Mouse (Mus musculus): ENCODE measurements around the gene Ncoa3. TPM values are rescaled to one million over a fixed set of nuclear protein-coding genes. Genes with fewer than 3 reads are reported as not detected.
"Not testable (repeated sequence)": the region's sequence is repeated elsewhere in the genome, so short reads cannot be mapped to it uniquely, and the experiment has no call there.

Ncoa3 gene
- polyA plus RNA-seq, 1 experiment from 2014 or later: 8.1 TPM

- Histone ChIP-seq H3K9ac (no peak overlapping the region), H3K36me3 (no peaks in the 10 kb centered on the region), H3K4me3 (no peak overlapping the region), H3K9me3 (replicated peaks) (no peaks in the 10 kb centered on the region), H3K27me3 (replicated peaks) (no peaks in the 10 kb centered on the region), H3K27ac (no peak overlapping the region), H3K4me2 (no peak overlapping the region), H3K4me1 (peaks cover 23% of the 10 kb centered on the region)
- WGBS (ENCODE audit: insufficient replicate concordance): 63% methylated on average over 7 of the region's 7 CpGs
- ATAC-seq: no peak
Observed at GRCm38 (mm10) chr2:166084111-166084510, 91.7 kb downstream of the Ncoa3 start.

DNA sequence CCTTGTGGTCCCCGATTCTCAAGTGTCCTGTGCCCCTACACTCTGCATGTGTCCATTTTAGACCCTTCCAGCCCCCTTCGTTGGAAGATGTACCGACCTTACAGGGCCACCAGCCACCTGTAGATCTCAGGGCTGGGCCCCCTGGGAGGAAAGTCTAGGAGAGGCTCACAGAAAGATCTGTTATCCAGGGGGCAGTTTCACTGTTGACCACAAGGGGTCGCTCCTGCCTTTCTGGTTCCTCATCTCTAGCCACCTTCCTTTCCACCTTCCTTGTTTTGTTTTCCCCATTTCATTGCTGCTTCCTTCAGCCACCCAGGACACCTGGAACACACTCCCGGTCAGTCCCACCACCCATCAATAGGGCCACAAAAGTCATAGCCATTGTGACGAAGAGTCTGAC is 92.5 kb downstream of the Ncoa3 start:
- not testable (repeated sequence) for H3K36me3 ChIP-seq; H3K9ac ChIP-seq; H3K27ac ChIP-seq; H3K9me3 ChIP-seq (replicated peaks); ATAC-seq; H3K27me3 ChIP-seq (replicated peaks); H3K4me2 ChIP-seq; H3K4me3 ChIP-seq
- H3K4me1 ChIP-seq: peaks cover 15% of the 10 kb centered on the region
- 32% methylated on average over 6 of the region's 6 CpGs for whole genome bisulfite sequencing (ENCODE audit: insufficient replicate concordance)

- no peaks in the 10 kb centered on the region for H3K27me3 ChIP-seq (replicated peaks)
- no peaks in the 10 kb centered on the region for H3K9me3 ChIP-seq (replicated peaks)
- WGBS (ENCODE audit: insufficient replicate concordance): 83% methylated on average over 10 of the region's 10 CpGs
- no peak for ATAC-seq
- no peak overlapping the region for H3K27ac ChIP-seq
- H3K36me3 ChIP-seq: no peaks in the 10 kb centered on the region
- no peak overlapping the region for H3K4me3 ChIP-seq
- H3K4me2 ChIP-seq: no peak overlapping the region
- peaks cover 7% of the 10 kb centered on the region for H3K4me1 ChIP-seq
- H3K9ac ChIP-seq: no peak overlapping the region
Observed at GRCm38 (mm10) chr2:166085780-166086179, 93.3 kb downstream of the Ncoa3 start.

GRCm38 (mm10) chr2:166086457-166087233 is 94.2 kb downstream of the Ncoa3 start:
- 69% methylated on average over 29 of the region's 29 CpGs for WGBS (ENCODE audit: insufficient replicate concordance)
- Histone ChIP-seq H3K4me3 (no peak overlapping the region), H3K4me2 (no peak overlapping the region), H3K36me3 (no peaks in the 10 kb centered on the region), H3K9ac (no peak overlapping the region), H3K27me3 (replicated peaks) (no peaks in the 10 kb centered on the region), H3K27ac (no peak overlapping the region), H3K9me3 (replicated peaks) (no peaks in the 10 kb centered on the region), H3K4me1 (0 out of 2 replicates have a peak, but pooled peaks cover 5% of the 10 kb centered on the region)
- ATAC-seq: no peak

GRCm38 (mm10) chr2:166088991-166089390 is 96.6 kb downstream of the Ncoa3 start:
- WGBS (ENCODE audit: insufficient replicate concordance): 66% methylated on average over 9 of the region's 9 CpGs

DNA sequence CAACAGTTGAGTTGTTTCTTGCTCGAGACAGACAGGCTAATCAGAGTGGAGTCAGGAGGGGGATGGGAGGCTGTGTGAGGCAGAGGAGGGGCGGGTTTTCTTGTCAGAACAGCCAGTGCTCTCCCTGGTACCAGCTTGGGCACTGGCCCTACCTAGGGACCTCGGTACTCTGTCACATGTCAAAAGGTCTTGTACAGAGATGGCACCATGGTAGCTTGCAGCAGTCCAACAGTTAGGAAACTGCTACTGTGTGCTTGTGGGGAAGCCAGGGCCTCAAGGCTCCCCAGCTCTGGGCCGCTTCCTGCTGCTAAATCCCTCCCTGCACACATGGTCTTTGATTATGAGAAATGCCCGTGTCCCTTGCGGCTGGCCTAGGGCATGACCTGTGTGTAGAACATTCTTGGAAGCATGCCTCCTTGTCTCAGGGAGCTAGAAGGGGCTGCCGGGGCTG is 97.7 kb downstream of the Ncoa3 start:
- no peak for ATAC-seq
- 41% methylated on average over 7 of the region's 7 CpGs for WGBS (ENCODE audit: insufficient replicate concordance)
- 0 out of 2 replicates have a peak, but pooled peaks cover 7% of the 10 kb centered on the region for H3K4me1 ChIP-seq
- H3K27me3 ChIP-seq (replicated peaks): no peaks in the 10 kb centered on the region
- H3K4me2 ChIP-seq: no peak overlapping the region
- no peak overlapping the region for H3K4me3 ChIP-seq
- no peak overlapping the region for H3K27ac ChIP-seq
- no peak overlapping the region for H3K9ac ChIP-seq
- H3K36me3 ChIP-seq: no peaks in the 10 kb centered on the region
- no peaks in the 10 kb centered on the region for H3K9me3 ChIP-seq (replicated peaks)

More at GRCm38 (mm10) chr2:166088991-166089390, 96.6 kb downstream of the Ncoa3 start:
- H3K27ac ChIP-seq: no peak overlapping the region
- 0 out of 2 replicates have a peak, but pooled peaks cover 7% of the 10 kb centered on the region for H3K4me1 ChIP-seq
- H3K27me3 ChIP-seq (replicated peaks): no peaks in the 10 kb centered on the region
- no peaks in the 10 kb centered on the region for H3K36me3 ChIP-seq
- no peak for ATAC-seq
- no peaks in the 10 kb centered on the region for H3K9me3 ChIP-seq (replicated peaks)
- H3K4me2 ChIP-seq: no peak overlapping the region
- no peak overlapping the region for H3K9ac ChIP-seq
- H3K4me3 ChIP-seq: no peak overlapping the region

DNA sequence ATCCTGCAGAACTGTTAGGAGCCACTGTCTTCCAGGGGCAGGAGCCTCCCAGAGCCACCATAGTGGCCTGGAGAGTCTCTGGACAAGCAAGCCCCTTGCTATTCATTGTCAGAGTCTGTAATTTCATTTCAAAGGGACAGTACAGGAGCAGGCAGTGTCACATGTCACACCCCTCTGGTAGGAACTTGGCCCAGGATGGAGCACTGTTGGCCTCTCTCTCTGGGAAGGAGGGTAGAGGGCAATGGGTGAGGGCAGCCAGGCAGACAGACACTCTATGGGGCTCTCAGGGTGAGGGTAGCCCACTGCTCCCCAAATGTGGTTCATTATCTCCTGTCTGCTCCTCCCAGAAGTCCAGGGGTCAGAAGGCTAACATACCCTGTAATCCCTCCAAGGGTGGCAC is 99.2 kb downstream of the Ncoa3 start:
- H3K9ac ChIP-seq: no peak overlapping the region
- no peak for ATAC-seq
- H3K9me3 ChIP-seq (replicated peaks): no peaks in the 10 kb centered on the region
- no peaks in the 10 kb centered on the region for H3K36me3 ChIP-seq
- 0 out of 2 replicates have a peak, but pooled peaks cover 7% of the 10 kb centered on the region for H3K4me1 ChIP-seq
- H3K27ac ChIP-seq: no peak overlapping the region
- no peak overlapping the region for H3K4me2 ChIP-seq
- no peaks in the 10 kb centered on the region for H3K27me3 ChIP-seq (replicated peaks)
- no peak overlapping the region for H3K4me3 ChIP-seq

GRCm38 (mm10) chr2:166092412-166092811 is 100.0 kb downstream of the Ncoa3 start:
- Histone ChIP-seq H3K9ac (no peak overlapping the region), H3K27ac (no peak overlapping the region), H3K4me3 (no peak overlapping the region), H3K4me1 (0 out of 2 replicates have a peak, but pooled peaks cover 7% of the 10 kb centered on the region), H3K27me3 (replicated peaks) (no peaks in the 10 kb centered on the region), H3K36me3 (no peaks in the 10 kb centered on the region), H3K4me2 (no peak overlapping the region), H3K9me3 (replicated peaks) (no peaks in the 10 kb centered on the region)
- ATAC-seq: no peak
- WGBS (ENCODE audit: insufficient replicate concordance): 75% methylated on average over 6 of the region's 6 CpGs

DNA sequence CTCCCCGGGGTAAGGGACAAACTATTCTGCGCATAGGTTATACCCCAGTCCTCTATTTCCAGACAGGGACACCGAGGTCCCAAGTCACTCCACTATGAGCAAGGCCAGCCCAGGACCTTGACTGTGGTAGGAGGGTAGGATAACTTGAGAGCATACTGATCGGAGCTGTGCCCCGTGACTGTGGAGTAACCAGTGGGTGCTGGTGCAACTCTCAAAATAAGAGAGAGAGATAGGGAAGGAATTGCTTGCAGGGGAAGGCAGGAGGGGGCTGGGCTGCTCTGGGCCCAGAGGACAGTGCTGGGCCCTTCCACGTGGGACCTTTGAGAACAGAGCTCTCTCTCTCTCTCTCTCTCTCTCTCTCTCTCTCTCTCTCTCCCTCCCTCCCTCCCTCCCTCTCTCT is 103.9 kb downstream of the Ncoa3 start:
- Histone ChIP-seq H3K9ac (no peak overlapping the region), H3K4me1 (0 out of 2 replicates have a peak, but pooled peaks cover 5% of the 10 kb centered on the region), H3K4me3 (no peak overlapping the region), H3K27ac (no peak overlapping the region), H3K36me3 (no peaks in the 10 kb centered on the region), H3K27me3 (replicated peaks) (no peaks in the 10 kb centered on the region), H3K4me2 (no peak overlapping the region), H3K9me3 (replicated peaks) (no peaks in the 10 kb centered on the region)
- 80% methylated on average over 5 of the region's 6 CpGs for WGBS (ENCODE audit: insufficient replicate concordance)
- no peak for ATAC-seq

DNA sequence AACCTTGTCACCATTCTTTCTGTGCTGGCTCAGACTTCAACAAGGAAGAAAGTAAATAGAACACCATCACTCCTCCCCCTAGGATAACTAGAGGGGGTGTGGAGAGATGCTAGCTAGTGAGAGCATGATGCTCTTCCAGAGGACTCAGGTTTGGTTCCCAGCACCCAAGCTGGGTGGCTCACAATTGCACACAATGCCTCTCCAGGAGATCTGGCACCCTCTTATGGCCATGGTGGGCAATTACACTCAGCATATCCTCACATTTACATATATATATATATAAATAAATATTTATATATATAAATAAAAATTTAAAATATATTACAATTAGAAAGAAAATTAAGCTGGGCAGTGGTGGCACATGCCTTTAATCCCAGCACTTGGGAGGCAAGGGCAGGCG is 104.4 kb downstream of the Ncoa3 start:
- ATAC-seq: no peak

DNA sequence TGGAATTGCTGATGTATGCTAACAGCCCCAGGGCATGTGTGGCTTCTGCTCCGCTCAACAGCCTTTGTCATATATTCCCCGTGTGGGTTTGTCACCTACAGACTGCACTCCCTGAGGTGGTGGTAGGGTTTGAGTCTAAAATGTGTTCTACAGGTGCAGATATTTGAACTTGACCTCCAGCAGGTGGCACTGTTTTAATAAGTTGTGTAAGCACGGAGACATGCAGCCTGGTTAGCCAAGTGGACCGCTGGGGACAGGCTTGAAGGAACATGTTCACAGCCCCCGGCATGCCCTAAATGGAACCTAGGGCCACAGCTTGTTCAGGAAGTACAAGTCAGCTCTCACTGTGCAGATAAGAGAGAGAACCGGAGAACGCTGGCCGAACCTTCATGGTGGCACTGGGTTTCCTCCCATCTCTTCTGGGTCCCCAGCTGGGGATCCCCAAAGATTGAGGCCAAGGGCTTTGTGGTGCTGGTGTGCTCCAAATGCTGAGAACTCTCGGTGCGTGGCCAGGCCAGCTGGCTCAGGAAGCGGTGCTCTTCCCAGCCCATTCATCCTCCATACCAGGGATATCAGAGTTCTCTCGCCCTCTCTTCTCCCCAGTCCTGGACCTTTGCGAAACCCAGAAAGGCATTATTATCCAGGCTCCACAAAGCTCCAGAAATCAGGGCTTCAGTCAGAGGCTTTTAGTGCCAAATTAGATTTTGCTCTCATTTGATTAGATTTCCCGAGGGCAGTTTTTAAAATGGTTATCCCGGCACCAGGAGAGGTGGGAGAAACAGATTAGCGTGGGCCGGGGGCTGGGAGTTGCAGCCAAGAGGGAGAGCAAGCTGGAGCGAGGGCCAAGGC is 105.2 kb downstream of the Ncoa3 start:
- H3K9ac ChIP-seq: no peak overlapping the region
- no peaks in the 10 kb centered on the region for H3K9me3 ChIP-seq (replicated peaks)
- no peak overlapping the region for H3K4me3 ChIP-seq
- no peak for ATAC-seq
- H3K36me3 ChIP-seq: no peaks in the 10 kb centered on the region
- 61% methylated on average over 18 of the region's 18 CpGs for WGBS (ENCODE audit: insufficient replicate concordance)
- H3K27me3 ChIP-seq (replicated peaks): no peaks in the 10 kb centered on the region
- H3K4me2 ChIP-seq: no peak overlapping the region
- no peak overlapping the region for H3K27ac ChIP-seq
- H3K4me1 ChIP-seq: no peaks in the 10 kb centered on the region

More for the DNA sequence above, 104.4 kb downstream of the Ncoa3 start:
- no peaks in the 10 kb centered on the region for H3K27me3 ChIP-seq (replicated peaks)
- WGBS (ENCODE audit: insufficient replicate concordance): 82% methylated on average over 1 of the region's 1 CpGs
- no peak overlapping the region for H3K27ac ChIP-seq
- H3K9ac ChIP-seq: no peak overlapping the region
- no peak overlapping the region for H3K4me3 ChIP-seq
- no peaks in the 10 kb centered on the region for H3K4me1 ChIP-seq
- no peaks in the 10 kb centered on the region for H3K36me3 ChIP-seq
- no peaks in the 10 kb centered on the region for H3K9me3 ChIP-seq (replicated peaks)
- H3K4me2 ChIP-seq: no peak overlapping the region

DNA sequence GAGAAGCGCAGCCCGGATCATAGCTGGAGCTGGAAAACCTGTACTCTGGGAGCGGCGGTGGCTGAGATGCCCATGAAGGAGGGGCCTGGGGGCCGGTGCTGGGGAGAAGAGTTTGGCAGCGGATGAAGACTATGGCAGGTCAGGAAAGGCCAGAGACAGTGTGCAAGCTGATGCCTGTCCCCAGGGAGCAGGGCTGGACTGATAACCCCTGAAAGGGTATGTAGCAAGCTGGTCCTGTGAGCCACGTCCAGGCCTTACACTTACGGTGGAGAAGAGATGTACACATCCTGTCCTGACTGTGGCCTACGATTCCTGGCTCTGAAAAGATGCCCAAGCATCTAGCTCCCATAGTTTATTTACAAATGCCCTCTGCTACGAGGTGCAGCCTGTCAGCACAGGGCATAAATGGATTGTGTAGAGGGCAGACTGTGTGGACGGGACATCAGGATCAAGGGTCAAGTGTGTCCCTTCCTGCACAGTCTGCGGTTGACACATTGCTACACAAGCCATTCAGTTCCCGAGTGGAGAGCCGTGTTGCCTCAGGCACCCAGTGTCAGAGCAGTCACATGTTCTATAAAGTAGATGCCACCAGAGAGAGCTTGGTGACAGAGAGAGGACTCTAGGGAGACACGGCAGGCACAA is 106.0 kb downstream of the Ncoa3 start:
- Histone ChIP-seq H3K36me3 (no peaks in the 10 kb centered on the region), H3K4me3 (no peak overlapping the region), H3K27me3 (replicated peaks) (no peaks in the 10 kb centered on the region), H3K9ac (no peak overlapping the region), H3K4me1 (no peaks in the 10 kb centered on the region), H3K9me3 (replicated peaks) (no peaks in the 10 kb centered on the region), H3K4me2 (no peak overlapping the region), H3K27ac (no peak overlapping the region)
- ATAC-seq: 0 out of 2 replicates have a peak, but pooled peaks have one; percentile 24
- WGBS (ENCODE audit: insufficient replicate concordance): 71% methylated on average over 15 of the region's 15 CpGs
